Mouse (Mus musculus): ENCODE measurements around the gene Cutal. TPM values are rescaled to one million over a fixed set of nuclear protein-coding genes. Genes with fewer than 3 reads are reported as not detected.

The Cutal gene
- polyA plus RNA-seq, 1 experiment from 2014 or later, result 0.32 TPM

- no peak overlapping the region for H3K4me3 ChIP-seq (ENCODE audit: low read length)
- H3K4me2 ChIP-seq (ENCODE audit: low read depth, low read length), result no peak overlapping the region
- no peak overlapping the region for H3K9ac ChIP-seq (ENCODE audit: low read length)
- H3K27ac ChIP-seq (ENCODE audit: low read length), result no peak overlapping the region
- no peaks in the 10 kb centered on the region for H3K36me3 ChIP-seq (ENCODE audit: control insufficient read depth, insufficient read depth)
- ATAC-seq (replicated peaks; ENCODE audit: extremely low read depth, insufficient read depth, low FRiP score), result no peak
- H3K4me1 ChIP-seq (ENCODE audit: control insufficient read depth, insufficient read depth, low read length), result no peaks in the 10 kb centered on the region
- no peaks in the 10 kb centered on the region for H3K27me3 ChIP-seq (ENCODE audit: control insufficient read depth, insufficient read depth, low read length)
- WGBS, result 83% methylated on average over 17 of the region's 17 CpGs
- H3K9me3 ChIP-seq (replicated peaks; ENCODE audit: control insufficient read depth, low read length), result no peaks in the 10 kb centered on the region
These were observed 22.7 kb downstream of the Cutal start for GRCm38 (mm10) chr2:34896821-34897460.

DNA sequence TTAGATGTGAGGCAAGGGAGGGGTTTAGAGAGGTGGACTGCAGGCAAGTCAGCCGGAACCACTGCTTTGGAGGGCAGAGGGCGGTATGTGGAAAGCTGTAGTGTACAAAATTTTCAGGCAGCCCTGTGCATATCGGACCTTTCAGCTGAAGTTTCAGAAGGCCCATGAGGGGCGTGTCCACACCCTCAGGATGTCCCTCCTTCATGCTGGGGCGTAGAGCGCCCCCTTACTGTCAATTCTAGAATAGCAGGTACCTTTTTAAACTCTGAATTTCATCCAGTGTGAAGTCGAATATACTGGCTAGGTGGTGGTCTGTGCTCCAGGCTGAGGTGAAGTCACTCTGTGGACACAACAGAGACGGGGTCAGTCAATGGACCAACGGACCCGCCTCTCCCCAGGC, 23.6 kb downstream of the Cutal start:
- H3K4me3 ChIP-seq (ENCODE audit: low read length), result no peak overlapping the region
- H3K27ac ChIP-seq (ENCODE audit: low read length), result no peak overlapping the region
- H3K4me1 ChIP-seq (ENCODE audit: control insufficient read depth, insufficient read depth, low read length), result no peaks in the 10 kb centered on the region
- H3K4me2 ChIP-seq (ENCODE audit: low read depth, low read length), result no peak overlapping the region
- no peak overlapping the region for H3K9ac ChIP-seq (ENCODE audit: low read length)
- 25% methylated on average over 10 of the region's 10 CpGs for WGBS
- no peaks in the 10 kb centered on the region for H3K36me3 ChIP-seq (ENCODE audit: control insufficient read depth, insufficient read depth)
- H3K9me3 ChIP-seq (replicated peaks; ENCODE audit: control insufficient read depth, low read length), result no peaks in the 10 kb centered on the region
- no peaks in the 10 kb centered on the region for H3K27me3 ChIP-seq (ENCODE audit: control insufficient read depth, insufficient read depth, low read length)
- ATAC-seq (replicated peaks; ENCODE audit: extremely low read depth, insufficient read depth, low FRiP score), result no peak; the same call in 1 of the 2 replicates

- Histone ChIP-seq H3K4me1 (ENCODE audit: control insufficient read depth, insufficient read depth, low read length) (peaks cover 12% of the 10 kb centered on the region), H3K4me2 (ENCODE audit: low read depth, low read length) (no peak overlapping the region), H3K9ac (ENCODE audit: low read length) (no peak overlapping the region), H3K4me3 (ENCODE audit: low read length) (no peak overlapping the region), H3K27me3 (ENCODE audit: control insufficient read depth, insufficient read depth, low read length) (no peaks in the 10 kb centered on the region), H3K27ac (ENCODE audit: low read length) (no peak overlapping the region), H3K9me3 (replicated peaks; ENCODE audit: control insufficient read depth, low read length) (no peaks in the 10 kb centered on the region), H3K36me3 (ENCODE audit: control insufficient read depth, insufficient read depth) (no peaks in the 10 kb centered on the region)
- 73% methylated on average over 11 of the region's 11 CpGs for WGBS
- no peak for ATAC-seq (replicated peaks; ENCODE audit: extremely low read depth, insufficient read depth, low FRiP score)
These were observed 25.5 kb downstream of the Cutal start for GRCm38 (mm10) chr2:34899682-34900081.

- Histone ChIP-seq H3K4me3 (ENCODE audit: low read length) (no peak overlapping the region), H3K27me3 (ENCODE audit: control insufficient read depth, insufficient read depth, low read length) (no peaks in the 10 kb centered on the region), H3K27ac (ENCODE audit: low read length) (no peak overlapping the region), H3K9me3 (replicated peaks; ENCODE audit: control insufficient read depth, low read length) (no peaks in the 10 kb centered on the region), H3K4me1 (ENCODE audit: control insufficient read depth, insufficient read depth, low read length) (peaks cover 13% of the 10 kb centered on the region), H3K4me2 (ENCODE audit: low read depth, low read length) (no peak overlapping the region), H3K36me3 (ENCODE audit: control insufficient read depth, insufficient read depth) (no peaks in the 10 kb centered on the region), H3K9ac (ENCODE audit: low read length) (no peak overlapping the region)
- WGBS, result 87% methylated on average over 1 of the region's 1 CpGs
- ATAC-seq (replicated peaks; ENCODE audit: extremely low read depth, insufficient read depth, low FRiP score), result no peak
These were observed 26.2 kb downstream of the Cutal start for GRCm38 (mm10) chr2:34900412-34900811.

DNA sequence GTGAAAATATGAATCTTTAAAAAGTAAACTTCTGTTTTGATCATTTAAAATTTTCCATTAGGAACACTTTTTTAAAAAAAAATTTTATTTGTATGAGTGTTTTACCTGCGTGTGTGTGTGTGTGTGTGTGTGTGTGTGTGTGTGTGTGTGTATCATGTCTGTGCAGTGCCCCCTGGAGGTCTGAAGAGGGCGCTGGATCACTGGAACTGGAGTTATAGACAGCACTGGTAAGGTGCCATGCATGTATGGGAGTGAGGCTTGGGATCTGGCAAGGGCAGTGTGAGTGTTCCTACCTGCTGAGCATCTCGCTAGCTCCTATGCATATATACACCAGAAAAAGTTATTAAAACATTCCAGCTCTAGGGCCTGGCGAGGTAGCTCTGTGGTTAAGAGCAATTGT, 27.5 kb downstream of the Cutal start:
- Histone ChIP-seq H3K27me3 (ENCODE audit: control insufficient read depth, insufficient read depth, low read length) (no peaks in the 10 kb centered on the region), H3K9ac (ENCODE audit: low read length) (no peak overlapping the region), H3K36me3 (ENCODE audit: control insufficient read depth, insufficient read depth) (no peaks in the 10 kb centered on the region), H3K4me1 (ENCODE audit: control insufficient read depth, insufficient read depth, low read length) (peaks cover 15% of the 10 kb centered on the region), H3K27ac (ENCODE audit: low read length) (no peak overlapping the region), H3K4me2 (ENCODE audit: low read depth, low read length) (no peak overlapping the region), H3K9me3 (replicated peaks; ENCODE audit: control insufficient read depth, low read length) (no peaks in the 10 kb centered on the region), H3K4me3 (ENCODE audit: low read length) (no peak overlapping the region)
- WGBS, result 75% methylated on average over 4 of the region's 4 CpGs
- ATAC-seq (replicated peaks; ENCODE audit: extremely low read depth, insufficient read depth, low FRiP score), result no peak

- no peak for ATAC-seq (replicated peaks; ENCODE audit: extremely low read depth, insufficient read depth, low FRiP score)
- Histone ChIP-seq H3K27ac (ENCODE audit: low read length) (no peak overlapping the region), H3K4me3 (ENCODE audit: low read length) (no peak overlapping the region), H3K4me1 (ENCODE audit: control insufficient read depth, insufficient read depth, low read length) (peaks cover 15% of the 10 kb centered on the region), H3K9me3 (replicated peaks; ENCODE audit: control insufficient read depth, low read length) (no peaks in the 10 kb centered on the region), H3K36me3 (ENCODE audit: control insufficient read depth, insufficient read depth) (no peaks in the 10 kb centered on the region), H3K4me2 (ENCODE audit: low read depth, low read length) (no peak overlapping the region), H3K27me3 (ENCODE audit: control insufficient read depth, insufficient read depth, low read length) (no peaks in the 10 kb centered on the region), H3K9ac (ENCODE audit: low read length) (no peak overlapping the region)
- WGBS, result 76% methylated on average over 6 of the region's 6 CpGs
These were observed 28.5 kb downstream of the Cutal start for GRCm38 (mm10) chr2:34902731-34903130.

GRCm38 (mm10) chr2:34903191-34903590, 29.0 kb downstream of the Cutal start:
- Histone ChIP-seq H3K36me3 (ENCODE audit: control insufficient read depth, insufficient read depth) (no peaks in the 10 kb centered on the region), H3K4me3 (ENCODE audit: low read length) (no peak overlapping the region), H3K27ac (ENCODE audit: low read length) (no peak overlapping the region), H3K4me2 (ENCODE audit: low read depth, low read length) (no peak overlapping the region), H3K9me3 (replicated peaks; ENCODE audit: control insufficient read depth, low read length) (no peaks in the 10 kb centered on the region), H3K4me1 (ENCODE audit: control insufficient read depth, insufficient read depth, low read length) (peaks cover 15% of the 10 kb centered on the region), H3K27me3 (ENCODE audit: control insufficient read depth, insufficient read depth, low read length) (no peaks in the 10 kb centered on the region), H3K9ac (ENCODE audit: low read length) (no peak overlapping the region)
- ATAC-seq (replicated peaks; ENCODE audit: extremely low read depth, insufficient read depth, low FRiP score), result no peak
- WGBS, result 75% methylated on average over 7 of the region's 7 CpGs

GRCm38 (mm10) chr2:34903652-34904405, 29.6 kb downstream of the Cutal start:
- Histone ChIP-seq H3K9me3 (replicated peaks; ENCODE audit: control insufficient read depth, low read length) (no peaks in the 10 kb centered on the region), H3K4me2 (ENCODE audit: low read depth, low read length) (no peak overlapping the region; the same call in 1 of the 2 replicates), H3K27me3 (ENCODE audit: control insufficient read depth, insufficient read depth, low read length) (no peaks in the 10 kb centered on the region), H3K9ac (ENCODE audit: low read length) (no peak overlapping the region), H3K36me3 (ENCODE audit: control insufficient read depth, insufficient read depth) (no peaks in the 10 kb centered on the region), H3K27ac (ENCODE audit: low read length) (peak overlapping the region; percentile 44; the same call in 1 of the 2 replicates), H3K4me3 (ENCODE audit: low read length) (no peak overlapping the region), H3K4me1 (ENCODE audit: control insufficient read depth, insufficient read depth, low read length) (peaks cover 15% of the 10 kb centered on the region)
- no peak for ATAC-seq (replicated peaks; ENCODE audit: extremely low read depth, insufficient read depth, low FRiP score)
- WGBS, result 65% methylated on average over 4 of the region's 4 CpGs

DNA sequence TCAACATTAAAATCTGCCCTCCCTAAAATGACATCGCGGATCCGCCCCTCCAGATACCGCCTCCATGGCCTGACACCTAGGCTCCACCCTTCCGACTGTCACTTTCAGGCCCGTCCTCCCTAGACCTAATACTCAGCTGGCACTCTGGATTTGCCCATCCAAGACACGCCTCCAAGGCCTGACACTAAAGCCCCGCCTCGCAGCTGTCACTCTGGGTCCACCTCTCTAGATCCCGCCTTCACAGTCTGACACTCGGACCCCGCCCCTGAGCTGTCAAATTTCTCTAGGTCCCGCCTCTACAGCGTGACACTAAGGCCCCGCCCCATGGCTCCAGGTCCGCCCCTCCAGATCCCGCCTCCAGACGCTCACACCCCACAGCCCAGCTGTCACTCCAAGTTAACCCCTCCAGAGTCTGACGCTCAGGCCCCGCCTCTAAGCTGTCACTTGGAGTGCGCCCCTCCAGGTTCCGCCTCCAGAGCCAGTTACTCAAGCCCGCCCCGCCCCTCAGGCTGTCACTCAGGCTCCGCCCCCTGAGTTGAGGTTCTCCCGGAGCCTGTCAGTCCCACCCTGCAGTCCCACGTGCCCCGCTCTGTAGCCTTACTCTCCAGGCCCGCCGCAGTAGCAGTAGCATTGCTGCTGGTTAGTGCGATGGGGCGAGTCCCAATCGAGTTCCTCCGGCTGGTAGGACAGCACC, 30.8 kb downstream of the Cutal start:
- peak overlapping the region; percentile 74 for H3K4me2 ChIP-seq (ENCODE audit: low read depth, low read length)
- peak overlapping the region; percentile 44; the same call in 1 of the 2 replicates for H3K27ac ChIP-seq (ENCODE audit: low read length)
- H3K9me3 ChIP-seq (replicated peaks; ENCODE audit: control insufficient read depth, low read length), result no peaks in the 10 kb centered on the region
- H3K4me1 ChIP-seq (ENCODE audit: control insufficient read depth, insufficient read depth, low read length), result peaks cover 15% of the 10 kb centered on the region
- H3K9ac ChIP-seq (ENCODE audit: low read length), result peak overlapping the region; percentile 57
- H3K36me3 ChIP-seq (ENCODE audit: control insufficient read depth, insufficient read depth), result no peaks in the 10 kb centered on the region
- peak overlapping the region; percentile 33 for H3K4me3 ChIP-seq (ENCODE audit: low read length)
- WGBS, result under 1% methylated on average over 34 of the region's 34 CpGs
- ATAC-seq (replicated peaks; ENCODE audit: extremely low read depth, insufficient read depth, low FRiP score), result peak; percentile 97
- no peaks in the 10 kb centered on the region for H3K27me3 ChIP-seq (ENCODE audit: control insufficient read depth, insufficient read depth, low read length)

Measured in heart, embryonic 16.5 days (tissue).